Mouse (Mus musculus) liver, embryonic 12.5 days (tissue): Measurements from ENCODE around the gene Esrrg. TPM values are rescaled to one million over a fixed set of nuclear protein-coding genes. Genes with fewer than 3 reads are reported as not detected.

Source experiments
- ATAC-seq: fragments of 200-750 bp; cut with Nextera tagmentation; 2 replicates; pipeline ENCODE4 v1.8.0; 2017; ENCODE audit warnings: moderate number of reproducible peaks, mild to moderate bottlenecking, moderate library complexity
- H3K27ac ChIP-seq: fragments of 300-500 bp; sonication (generic); 2 replicates; pipeline ENCODE4 v1.5.1; 2016; ENCODE audit warnings: mild to moderate bottlenecking
- H3K27me3 ChIP-seq: fragments of 300-500 bp; sonication (generic); replicated peaks from 2 replicates; pipeline ENCODE4 v1.6.1; 2016; ENCODE audit warnings: mild to moderate bottlenecking, moderate library complexity
- H3K36me3 ChIP-seq: fragments of 300-500 bp; sonication (generic); 2 replicates; pipeline ENCODE4 v1.6.1; 2016; ENCODE audit warnings: mild to moderate bottlenecking, moderate library complexity
- H3K4me1 ChIP-seq: fragments of 300-500 bp; sonication (generic); 2 replicates; pipeline ENCODE4 v1.6.1; 2016
- H3K4me2 ChIP-seq: fragments of 300-500 bp; sonication (generic); 2 replicates; pipeline ENCODE4 v1.6.1; 2016; ENCODE audit warnings: mild to moderate bottlenecking, moderate library complexity
- H3K4me3 ChIP-seq: fragments of 300-500 bp; sonication (generic); 2 replicates; pipeline ENCODE4 v1.5.1; 2016; ENCODE audit warnings: mild to moderate bottlenecking, moderate library complexity
- H3K9ac ChIP-seq: fragments of 300-500 bp; sonication (generic); 2 replicates; pipeline ENCODE4 v1.6.1; 2016; ENCODE audit warnings: mild to moderate bottlenecking, moderate library complexity
- H3K9me3 ChIP-seq: fragments of 300-500 bp; sonication (generic); replicated peaks from 2 replicates; pipeline ENCODE4 v1.6.1; 2016; ENCODE audit warnings: mild to moderate bottlenecking, moderate library complexity
- WGBS: fragments of 180-500 bp; shearing (Covaris S2); methylation state at CpG from one replicate; pipeline ENCODE4 v1.1.7; 2016; ENCODE audit not compliant: insufficient replicate concordance; 5-methylcytosine and 5-hydroxymethylcytosine counted together
- polyA plus RNA-seq: library from polyadenylated mRNA; unstranded; fragments of >200 nt; fragmentation: Nextera tagmentation; extraction: Ambion mirVana; gene quantifications from 2 replicates; pipeline ENCODE4 v1.2.1, GENCODE M21; 2016

Gene Esrrg
- 0.07 and 0.25 TPM in 2 replicates for polyA plus RNA-seq

- ATAC-seq, result no peak
- Histone ChIP-seq H3K9me3 (no peaks in the 10 kb centered on the region), H3K4me1 (peaks cover 4% of the 10 kb centered on the region; the same call in 1 of the 2 replicates), H3K9ac (no peak within 1 kb of the TSS), H3K36me3 (no peaks in the 10 kb centered on the region), H3K4me3 (peak within 1 kb of the TSS; percentile 38), H3K4me2 (peak within 1 kb of the TSS; percentile 62), H3K27ac (no peak within 1 kb of the TSS), H3K27me3 (peaks cover 92% of the 10 kb centered on the region)
- 2% methylated on average over 21 of the region's 21 CpGs for WGBS
Observed at GRCm38 (mm10) chr1:187608261-187608921, at the start of gene Esrrg. Esrrg (plus strand) TSS chr1:187608791.

DNA sequence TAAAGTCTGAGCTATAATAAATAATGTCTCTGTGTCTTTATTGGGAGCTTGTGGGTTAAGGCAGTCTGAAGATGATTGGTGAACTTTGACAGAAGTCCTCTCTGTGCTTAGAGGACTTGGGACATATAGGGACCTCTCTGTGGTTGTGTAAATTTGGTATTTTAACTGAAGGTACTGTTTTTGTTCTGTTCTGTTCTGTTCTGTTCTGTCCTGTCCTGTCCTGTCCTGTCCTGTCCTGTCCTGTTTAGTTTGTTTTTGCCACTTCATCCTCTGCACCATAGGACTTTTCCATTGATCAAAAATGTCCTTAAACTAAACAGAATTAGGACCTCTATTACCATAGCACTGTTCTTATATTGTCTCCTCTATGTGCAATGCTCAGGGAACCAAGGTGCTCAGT lies 24.6 kb upstream of the Esrrg start:
- Histone ChIP-seq H3K9me3 (no peaks in the 10 kb centered on the region), H3K36me3 (no peaks in the 10 kb centered on the region), H3K9ac (no peak overlapping the region), H3K27ac (no peak overlapping the region), H3K4me3 (no peak overlapping the region), H3K4me2 (no peak overlapping the region), H3K4me1 (no peaks in the 10 kb centered on the region), H3K27me3 (no peaks in the 10 kb centered on the region)
- ATAC-seq, result no peak

GRCm38 (mm10) chr1:187586541-187587075 lies 22.0 kb upstream of the Esrrg start:
- WGBS, result 73% methylated on average over 8 of the region's 8 CpGs

GRCm38 (mm10) chr1:187602942-187603341 lies 5.6 kb upstream of the Esrrg start:
- peaks cover 51% of the 10 kb centered on the region for H3K27me3 ChIP-seq
- H3K36me3 ChIP-seq, result no peaks in the 10 kb centered on the region
- ATAC-seq, result no peak
- no peak overlapping the region for H3K9ac ChIP-seq
- no peak overlapping the region for H3K4me2 ChIP-seq
- H3K27ac ChIP-seq, result no peak overlapping the region
- peaks cover 4% of the 10 kb centered on the region; the same call in 1 of the 2 replicates for H3K4me1 ChIP-seq
- 0 out of 2 replicates have a peak, but pooled peaks cover 6% of the 10 kb centered on the region for H3K9me3 ChIP-seq
- no peak overlapping the region for H3K4me3 ChIP-seq
- 28% methylated on average over 2 of the region's 2 CpGs for WGBS

More at GRCm38 (mm10) chr1:187586541-187587075, 22.0 kb upstream of the Esrrg start:
- H3K4me2 ChIP-seq, result no peak overlapping the region
- no peak for ATAC-seq
- no peaks in the 10 kb centered on the region for H3K4me1 ChIP-seq
- H3K4me3 ChIP-seq, result no peak overlapping the region
- no peak overlapping the region for H3K9ac ChIP-seq
- no peaks in the 10 kb centered on the region for H3K9me3 ChIP-seq
- H3K27me3 ChIP-seq, result no peaks in the 10 kb centered on the region
- no peaks in the 10 kb centered on the region for H3K36me3 ChIP-seq
- H3K27ac ChIP-seq, result no peak overlapping the region

DNA sequence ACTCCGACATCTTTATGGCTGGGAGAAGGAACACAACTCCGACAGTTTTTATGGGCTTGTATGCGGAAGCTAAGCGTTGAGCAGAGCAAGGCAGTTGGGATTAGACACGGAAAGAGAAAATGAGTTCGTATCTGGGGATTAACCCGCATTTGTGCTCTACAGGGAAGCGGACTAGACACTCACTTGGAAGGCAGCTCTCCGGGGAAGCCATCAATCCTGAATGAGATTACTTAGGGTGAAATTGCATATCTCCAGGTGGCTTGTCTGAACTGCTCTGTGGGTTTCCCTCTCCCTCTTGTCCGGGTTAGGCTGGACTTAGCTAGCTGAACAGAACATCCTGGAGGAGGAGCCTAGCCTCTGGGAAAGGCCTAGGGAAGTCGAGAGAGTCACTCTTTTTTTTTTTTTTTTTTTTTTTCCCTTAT lies 4.5 kb upstream of the Esrrg start:
- Histone ChIP-seq H3K4me3 (no peak overlapping the region), H3K27me3 (peaks cover 62% of the 10 kb centered on the region), H3K4me1 (peaks cover 4% of the 10 kb centered on the region; the same call in 1 of the 2 replicates), H3K9ac (no peak overlapping the region), H3K36me3 (no peaks in the 10 kb centered on the region), H3K9me3 (0 out of 2 replicates have a peak, but pooled peaks cover 6% of the 10 kb centered on the region), H3K27ac (no peak overlapping the region), H3K4me2 (no peak overlapping the region)
- no peak for ATAC-seq
- WGBS, result 3% methylated on average over 11 of the region's 11 CpGs

DNA sequence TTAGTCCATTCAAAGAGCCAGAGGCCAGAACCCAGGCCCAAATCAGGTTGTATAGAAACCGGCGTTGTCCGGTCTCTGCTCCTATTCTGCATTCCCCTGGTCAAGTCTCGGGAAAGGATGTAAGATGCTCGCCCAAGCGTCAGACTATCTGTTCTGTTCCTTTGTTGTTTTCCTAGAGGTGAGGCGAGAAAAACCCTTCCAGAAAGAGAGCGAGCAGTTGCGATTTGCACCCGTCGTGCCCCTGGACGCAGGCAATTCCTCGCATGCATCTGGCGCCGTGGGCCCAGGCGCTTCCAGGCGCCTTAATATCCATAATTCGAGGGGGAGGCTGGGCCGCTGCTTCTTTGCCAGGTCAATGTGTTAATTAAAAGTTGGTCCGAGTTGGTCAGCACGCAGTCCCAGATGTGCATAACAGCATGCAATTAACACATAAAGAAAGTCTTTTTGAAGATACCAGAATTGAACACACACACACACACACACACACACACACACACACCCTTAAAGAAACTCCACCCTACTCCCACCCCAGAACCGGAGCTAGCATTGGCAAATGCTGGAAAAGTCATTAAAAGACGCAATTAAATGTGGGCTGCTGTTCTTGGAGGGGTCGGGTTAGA lies 3.8 kb upstream of the Esrrg start:
- H3K9ac ChIP-seq, result no peak overlapping the region
- H3K27ac ChIP-seq, result no peak overlapping the region
- H3K9me3 ChIP-seq, result 0 out of 2 replicates have a peak, but pooled peaks cover 6% of the 10 kb centered on the region
- no peak for ATAC-seq
- H3K4me2 ChIP-seq, result no peak overlapping the region; the same call in 1 of the 2 replicates
- H3K4me1 ChIP-seq, result peaks cover 4% of the 10 kb centered on the region; the same call in 1 of the 2 replicates
- no peak overlapping the region for H3K4me3 ChIP-seq
- peaks cover 70% of the 10 kb centered on the region for H3K27me3 ChIP-seq
- WGBS, result 6% methylated on average over 24 of the region's 24 CpGs
- H3K36me3 ChIP-seq, result no peaks in the 10 kb centered on the region

- ATAC-seq, result no peak
- no peak overlapping the region for H3K27ac ChIP-seq
- no peak overlapping the region for H3K9ac ChIP-seq
- WGBS, result 4% methylated on average over 32 of the region's 32 CpGs
- peaks cover 4% of the 10 kb centered on the region; the same call in 1 of the 2 replicates for H3K4me1 ChIP-seq
- no peaks in the 10 kb centered on the region for H3K36me3 ChIP-seq
- 0 out of 2 replicates have a peak, but pooled peaks cover 5% of the 10 kb centered on the region for H3K9me3 ChIP-seq
- H3K4me3 ChIP-seq, result no peak overlapping the region
- peaks cover 78% of the 10 kb centered on the region for H3K27me3 ChIP-seq
- peak overlapping the region; percentile 31 for H3K4me2 ChIP-seq
Observed at GRCm38 (mm10) chr1:187605391-187606270, 3.0 kb upstream of the Esrrg start.

GRCm38 (mm10) chr1:187606271-187607040 lies 2.1 kb upstream of the Esrrg start:
- H3K27ac ChIP-seq, result no peak overlapping the region
- no peak overlapping the region for H3K9ac ChIP-seq
- H3K4me1 ChIP-seq, result peaks cover 4% of the 10 kb centered on the region; the same call in 1 of the 2 replicates
- H3K4me3 ChIP-seq, result no peak overlapping the region
- H3K27me3 ChIP-seq, result peaks cover 86% of the 10 kb centered on the region
- H3K9me3 ChIP-seq, result no peaks in the 10 kb centered on the region
- no peaks in the 10 kb centered on the region for H3K36me3 ChIP-seq
- WGBS, result 8% methylated on average over 23 of the region's 23 CpGs
- no peak for ATAC-seq
- H3K4me2 ChIP-seq, result no peak overlapping the region

GRCm38 (mm10) chr1:187607065-187608047 lies 1.2 kb upstream of the Esrrg start:
- WGBS, result 4% methylated on average over 47 of the region's 47 CpGs
- H3K36me3 ChIP-seq, result no peaks in the 10 kb centered on the region
- peaks cover 95% of the 10 kb centered on the region for H3K27me3 ChIP-seq
- H3K4me2 ChIP-seq, result no peak overlapping the region
- peaks cover 4% of the 10 kb centered on the region; the same call in 1 of the 2 replicates for H3K4me1 ChIP-seq
- no peaks in the 10 kb centered on the region for H3K9me3 ChIP-seq
- H3K9ac ChIP-seq, result no peak overlapping the region
- peak; percentile 27; the same call in 1 of the 2 replicates for ATAC-seq
- no peak overlapping the region for H3K4me3 ChIP-seq
- H3K27ac ChIP-seq, result no peak overlapping the region
